Mouse (Mus musculus) spleen, postnatal 14 days (tissue): ENCODE results near the gene Rhbdf1.

Experiments used
- DNase-seq, 2 experiments: peaks; one replicate each; pipeline ENCODE4 v3.0.0; 2021 to 2022; ENCODE audit warnings: low spot score in 2 of 2

Gene Rhbdf1

GRCm38 (mm10) chr11:32221951-32222409, at the start of gene Rhbdf1:
Gene Rhbdf1 (minus strand): TSS chr11:32222300.
- no peak for DNase-seq

DNA sequence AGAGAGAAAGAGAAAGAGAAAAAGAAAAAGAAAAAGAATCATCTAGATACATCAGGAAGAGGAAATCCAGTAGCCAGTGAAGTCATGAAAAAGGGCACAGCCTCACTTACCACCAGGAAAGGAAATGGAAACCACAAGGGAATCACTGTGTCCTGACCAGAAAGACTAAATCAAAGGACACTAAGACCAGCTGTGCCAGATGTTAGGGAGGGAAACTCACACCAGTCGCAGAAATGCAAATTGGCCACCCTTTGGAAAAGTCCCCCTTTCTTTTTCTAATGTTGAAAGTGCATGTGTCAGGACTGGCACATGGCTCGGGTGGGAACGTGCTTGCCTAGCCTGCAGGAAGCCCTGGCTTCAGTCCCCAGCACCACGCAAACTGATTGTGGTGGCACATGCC, 49.1 kb upstream of the Rhbdf1 start:
- no peak for DNase-seq

DNA sequence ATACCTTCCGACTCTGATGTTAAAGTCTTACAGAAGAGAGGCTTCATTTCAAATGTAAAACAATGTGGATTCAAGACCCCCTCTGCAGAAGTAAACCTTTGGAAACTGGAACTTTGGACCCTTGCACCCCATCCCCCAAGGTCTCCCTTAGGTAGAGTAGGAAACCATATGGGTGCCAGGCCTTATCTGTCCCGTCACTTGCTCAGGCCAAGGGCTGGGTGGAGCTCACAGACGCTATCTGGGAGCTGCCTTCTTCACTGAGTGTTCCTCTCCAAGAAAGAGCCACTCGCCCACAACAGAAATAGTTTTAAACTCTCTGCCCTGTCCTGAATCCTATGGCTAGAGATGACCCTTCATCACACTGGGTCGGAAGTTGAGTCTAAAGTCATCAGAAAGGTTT, 46.9 kb upstream of the Rhbdf1 start:
- DNase-seq, result peak in 1 of 2 experiments; percentile 44

DNA sequence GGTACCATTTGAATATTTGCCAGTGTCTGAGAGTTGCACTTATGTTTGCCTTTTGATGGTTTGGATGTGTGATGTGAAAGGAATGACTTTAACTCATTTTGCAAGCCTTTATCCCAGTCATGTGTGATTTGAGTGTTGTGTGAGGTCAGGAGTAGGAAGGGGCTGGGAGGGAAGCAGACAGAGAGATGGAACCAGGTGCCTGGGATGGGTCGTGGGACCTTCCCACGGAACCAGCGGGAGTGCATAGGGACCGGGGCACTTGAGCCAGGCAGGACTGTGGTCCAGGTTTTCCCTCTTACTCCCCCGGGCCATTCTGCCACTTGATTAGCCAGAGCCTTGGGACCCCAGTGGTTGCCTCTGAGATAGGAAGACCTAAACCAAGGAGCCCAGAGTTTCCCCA, 45.9 kb upstream of the Rhbdf1 start:
- DNase-seq, result no peak

- peak; percentile 92 to 94 for DNase-seq
These were observed 45.2 kb upstream of the Rhbdf1 start, which contains the start of gene Nprl3 for GRCm38 (mm10) chr11:32267188-32267884. Gene Nprl3 (minus strand): TSS chr11:32267707.

- DNase-seq, result no peak
These were observed 44.7 kb upstream of the Rhbdf1 start for GRCm38 (mm10) chr11:32266776-32267175.

DNA sequence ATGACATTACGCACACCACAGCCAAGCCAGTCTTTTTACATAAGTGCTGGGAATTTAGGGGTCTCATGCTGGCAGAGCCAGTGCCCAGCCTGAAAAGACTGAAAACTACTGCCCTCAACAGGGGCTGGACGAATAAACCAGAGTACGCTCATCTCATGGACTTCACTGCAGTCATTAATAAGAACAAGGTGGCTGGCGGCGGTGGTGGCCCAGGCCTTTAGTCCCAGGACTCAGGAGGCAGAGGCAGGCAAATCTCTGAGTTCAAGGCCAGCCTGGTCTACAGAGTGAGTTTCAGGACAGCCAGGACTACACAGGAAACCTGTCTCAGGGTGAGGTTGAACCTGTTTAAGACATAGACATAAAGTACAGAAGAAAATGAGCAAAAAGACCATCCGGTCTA, 44.1 kb upstream of the Rhbdf1 start:
- no peak for DNase-seq

DNA sequence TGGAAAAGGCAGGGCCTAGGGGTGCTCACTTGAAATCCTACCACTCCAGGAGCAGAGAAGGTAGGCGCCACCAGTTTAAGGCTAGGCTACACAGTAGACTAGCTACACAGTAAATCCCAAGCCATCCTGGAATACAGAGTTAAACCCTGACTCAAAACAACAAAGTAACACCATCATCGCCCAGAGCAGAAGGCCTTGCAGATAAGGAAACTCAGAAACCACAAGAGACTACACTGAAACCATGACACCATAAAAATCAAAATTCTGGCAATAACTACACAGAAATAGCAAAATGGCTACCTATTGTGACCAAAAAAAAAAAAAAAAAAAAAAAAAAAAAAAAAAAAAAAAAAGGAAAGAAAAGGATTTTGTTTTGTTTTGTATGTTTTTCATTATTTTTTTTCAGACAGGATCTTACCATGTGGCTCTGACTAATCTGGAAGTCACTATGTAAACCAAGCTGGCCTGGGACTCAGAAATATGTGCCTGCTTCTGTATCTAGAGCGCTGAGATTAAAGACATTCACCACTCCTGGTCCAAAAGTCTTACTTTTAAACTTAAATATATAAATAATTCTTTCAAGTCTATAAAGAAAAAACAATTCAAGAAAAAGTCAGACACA, 43.1 kb upstream of the Rhbdf1 start:
- no peak for DNase-seq

- DNase-seq, result no peak
These were observed 40.7 kb upstream of the Rhbdf1 start for GRCm38 (mm10) chr11:32262674-32263415.

DNA sequence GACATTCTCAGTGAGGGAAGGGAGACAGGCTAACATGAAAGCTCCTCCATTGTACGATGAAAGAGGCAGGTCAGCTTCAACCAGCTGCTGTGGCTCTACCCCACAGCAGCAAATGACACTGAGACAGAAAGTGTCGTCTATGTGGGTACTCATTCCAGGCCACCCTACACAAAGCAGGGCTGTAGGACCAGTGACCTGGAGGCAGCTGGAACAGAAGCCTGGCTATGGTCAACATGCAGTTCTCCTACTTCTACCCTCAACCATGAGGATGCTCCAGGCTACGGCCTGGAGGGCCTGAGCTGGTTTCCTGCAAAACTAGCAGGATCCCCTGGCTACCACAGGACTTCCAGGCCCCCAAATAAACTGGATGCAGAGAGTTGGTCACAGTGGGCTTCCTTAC, 34.5 kb upstream of the Rhbdf1 start:
- DNase-seq, result no peak

DNA sequence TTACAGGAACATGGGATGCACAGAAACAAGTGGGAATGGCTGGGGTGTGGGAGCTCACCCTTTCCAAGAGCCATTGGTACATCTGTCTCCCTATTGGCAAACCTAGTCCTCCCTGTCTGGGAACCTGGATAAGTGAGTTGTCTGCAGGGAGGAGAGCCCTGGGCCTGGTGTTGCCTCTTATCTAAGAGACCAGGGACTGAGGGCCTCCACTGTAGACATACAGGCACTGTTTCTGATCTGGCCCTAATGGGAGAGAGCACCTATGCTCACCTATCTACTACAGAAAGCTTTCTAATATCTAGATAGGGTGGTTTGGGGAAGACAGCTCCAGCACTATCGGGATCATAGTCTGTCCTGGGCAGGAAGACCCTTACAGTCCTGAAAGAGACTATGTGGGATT, 34.0 kb upstream of the Rhbdf1 start:
- no peak for DNase-seq

DNA sequence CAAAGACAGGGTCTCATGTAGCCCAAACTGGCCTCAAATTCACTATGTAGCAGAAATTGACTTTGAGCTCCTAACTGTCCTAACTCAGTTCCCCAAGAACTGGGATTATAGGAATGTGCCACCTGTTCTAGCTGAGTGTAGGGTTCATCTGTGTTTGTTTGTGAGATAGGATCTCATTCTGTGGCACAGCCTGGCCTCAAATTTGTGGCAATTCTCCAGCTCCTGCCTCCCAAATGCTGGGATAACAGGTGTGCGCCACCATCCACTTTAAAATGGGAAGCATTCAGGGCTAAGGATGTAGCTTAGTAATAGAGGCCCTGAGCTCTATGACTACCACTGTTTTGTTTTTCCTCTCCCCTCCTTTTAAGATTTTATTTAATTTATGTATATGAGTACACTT, 31.0 kb upstream of the Rhbdf1 start:
- DNase-seq, result no peak

GRCm38 (mm10) chr11:32250880-32251763, 29.0 kb upstream of the Rhbdf1 start:
- DNase-seq, result peak; percentile 41 to 55

GRCm38 (mm10) chr11:32248350-32248749, 26.2 kb upstream of the Rhbdf1 start:
- DNase-seq, result no peak

DNA sequence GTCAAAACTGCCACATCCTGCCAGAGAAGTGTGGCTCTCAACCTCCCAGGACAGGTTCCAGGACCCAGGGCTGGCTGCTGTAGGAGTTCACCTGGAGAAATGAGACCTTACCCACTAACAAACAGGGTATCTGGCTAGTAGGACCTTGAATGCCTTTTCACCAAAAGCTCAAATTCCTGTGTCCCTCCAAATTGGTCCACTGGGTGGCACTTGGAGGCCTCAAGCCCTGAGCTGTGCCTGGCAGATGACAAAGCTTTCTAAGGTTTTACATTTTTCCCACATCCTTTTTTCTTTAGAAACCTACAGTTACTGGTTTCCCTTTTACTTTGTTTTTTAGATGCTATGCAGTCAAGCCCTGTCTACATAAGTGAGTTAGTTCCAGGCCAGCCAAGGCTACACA, 25.0 kb upstream of the Rhbdf1 start:
- peak; percentile 39 to 55 for DNase-seq

GRCm38 (mm10) chr11:32245614-32246013, 23.5 kb upstream of the Rhbdf1 start:
- peak; percentile 60 to 67 for DNase-seq

- no peak for DNase-seq
These were observed 22.5 kb upstream of the Rhbdf1 start for GRCm38 (mm10) chr11:32244617-32245016.

GRCm38 (mm10) chr11:32244064-32244463, 22.0 kb upstream of the Rhbdf1 start:
- DNase-seq, result no peak

DNA sequence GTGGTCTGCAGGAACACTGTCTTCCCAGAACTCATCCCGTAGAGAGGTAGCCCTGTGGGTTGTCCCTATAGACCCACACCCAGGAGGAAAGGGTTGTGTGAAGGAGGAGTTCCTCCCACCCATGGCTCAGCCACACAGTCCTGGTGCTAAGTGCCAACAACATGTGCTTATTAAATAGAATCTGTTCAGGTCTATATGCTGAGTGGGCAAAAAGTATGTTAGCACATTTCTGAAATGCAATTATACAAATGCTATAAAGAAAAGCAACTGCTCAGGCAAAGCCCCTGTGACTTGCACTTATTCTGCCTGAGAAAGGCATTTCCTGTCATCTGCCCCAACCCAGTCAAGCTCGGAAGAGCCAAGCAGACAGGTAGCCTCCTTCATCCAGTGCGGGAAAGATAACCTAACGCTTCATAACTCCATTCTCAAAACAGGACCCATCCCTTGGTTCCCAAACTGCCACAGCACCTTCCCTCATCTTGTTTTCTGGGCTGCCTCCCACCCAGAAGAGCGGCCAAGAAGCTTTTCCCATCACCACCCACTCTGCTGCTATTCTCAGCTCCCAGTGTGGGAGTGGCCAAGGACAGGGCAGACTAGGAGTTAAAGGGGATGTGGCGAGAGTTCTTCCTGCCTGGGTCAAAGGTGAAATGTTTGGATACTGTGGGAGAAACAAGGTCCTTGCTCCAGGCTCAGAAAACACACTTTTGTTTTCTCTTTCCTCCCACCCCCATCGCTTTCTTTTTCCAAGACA, 21.3 kb upstream of the Rhbdf1 start:
- DNase-seq, result no peak

GRCm38 (mm10) chr11:32242209-32242608, 20.1 kb upstream of the Rhbdf1 start:
- DNase-seq, result no peak

DNA sequence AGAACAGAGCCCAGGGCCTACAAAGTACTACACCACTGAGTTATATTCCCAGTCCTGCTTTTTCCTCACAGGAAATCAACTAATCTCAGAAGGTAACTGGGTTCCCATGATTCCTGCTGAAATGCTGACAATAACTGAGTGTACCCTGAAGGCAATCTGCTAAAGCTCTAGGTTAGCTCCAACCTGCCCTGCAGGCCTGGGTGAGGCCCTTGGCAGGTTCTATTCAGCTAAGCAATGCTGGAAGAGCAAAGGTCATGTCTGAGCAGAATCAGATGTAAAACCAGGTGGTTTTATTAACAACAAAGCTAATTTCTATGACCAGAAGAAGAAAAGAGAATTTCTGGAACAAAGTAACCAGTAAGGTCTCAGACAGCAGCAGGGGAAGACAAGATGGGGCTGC, 19.3 kb upstream of the Rhbdf1 start:
- no peak for DNase-seq
